Mouse (Mus musculus): ENCODE results near the gene Mertk.

Mertk gene

GRCm38 (mm10) chr2:128722106-128722710, 23.5 kb downstream of the Mertk start:
- no peak for DNase-seq (ENCODE audit: low read depth, low spot score)

- DNase-seq (ENCODE audit: low read depth, low spot score) = no peak
Measured at GRCm38 (mm10) chr2:128726067-128726466, 27.3 kb downstream of the Mertk start.

- no peak for DNase-seq (ENCODE audit: low read depth, low spot score)
Measured at GRCm38 (mm10) chr2:128726626-128727025, 27.9 kb downstream of the Mertk start.

GRCm38 (mm10) chr2:128727552-128727951, 28.8 kb downstream of the Mertk start:
- DNase-seq (ENCODE audit: low read depth, low spot score) = no peak

GRCm38 (mm10) chr2:128728066-128728465, 29.3 kb downstream of the Mertk start:
- DNase-seq (ENCODE audit: low read depth, low spot score) = no peak

- DNase-seq (ENCODE audit: low read depth, low spot score) = peak; percentile 57
Measured at GRCm38 (mm10) chr2:128729141-128729540, 30.4 kb downstream of the Mertk start.

GRCm38 (mm10) chr2:128731514-128731913, 32.8 kb downstream of the Mertk start:
- no peak for DNase-seq (ENCODE audit: low read depth, low spot score)

GRCm38 (mm10) chr2:128731951-128732350, 33.2 kb downstream of the Mertk start:
- no peak for DNase-seq (ENCODE audit: low read depth, low spot score)

- DNase-seq (ENCODE audit: low read depth, low spot score) = no peak
Measured at GRCm38 (mm10) chr2:128735089-128735488, 36.3 kb downstream of the Mertk start.

- DNase-seq (ENCODE audit: low read depth, low spot score) = no peak
Measured at GRCm38 (mm10) chr2:128737051-128737450, 38.3 kb downstream of the Mertk start.

- DNase-seq (ENCODE audit: low read depth, low spot score) = no peak
Measured at GRCm38 (mm10) chr2:128737796-128738195, 39.0 kb downstream of the Mertk start.

- DNase-seq (ENCODE audit: low read depth, low spot score) = no peak
Measured at GRCm38 (mm10) chr2:128738725-128739258, 40.0 kb downstream of the Mertk start.

GRCm38 (mm10) chr2:128745879-128746620, 47.3 kb downstream of the Mertk start:
- DNase-seq (ENCODE audit: low read depth, low spot score) = no peak

- no peak for DNase-seq (ENCODE audit: low read depth, low spot score)
Measured at GRCm38 (mm10) chr2:128746621-128747151, 47.9 kb downstream of the Mertk start.

- DNase-seq (ENCODE audit: low read depth, low spot score) = no peak
Measured at GRCm38 (mm10) chr2:128747433-128748028, 48.8 kb downstream of the Mertk start.

GRCm38 (mm10) chr2:128748171-128748570, 49.4 kb downstream of the Mertk start:
- DNase-seq (ENCODE audit: low read depth, low spot score) = no peak

GRCm38 (mm10) chr2:128751030-128751429, 52.3 kb downstream of the Mertk start:
- no peak for DNase-seq (ENCODE audit: low read depth, low spot score)

- no peak for DNase-seq (ENCODE audit: low read depth, low spot score)
Measured at GRCm38 (mm10) chr2:128753295-128753873, 54.6 kb downstream of the Mertk start.

- DNase-seq (ENCODE audit: low read depth, low spot score) = no peak
Measured at GRCm38 (mm10) chr2:128755149-128755691, 56.5 kb downstream of the Mertk start.

- peak; percentile 17 for DNase-seq (ENCODE audit: low read depth, low spot score)
Measured at GRCm38 (mm10) chr2:128758724-128759340, 60.1 kb downstream of the Mertk start.

GRCm38 (mm10) chr2:128762008-128762407, 63.3 kb downstream of the Mertk start:
- no peak for DNase-seq (ENCODE audit: low read depth, low spot score)
